Mouse (Mus musculus): ENCODE data around the gene Rasa2.
A peak's percentile ranks its signal among the peaks of the same experiment; 100 is the strongest.

The Rasa2 gene

DNA sequence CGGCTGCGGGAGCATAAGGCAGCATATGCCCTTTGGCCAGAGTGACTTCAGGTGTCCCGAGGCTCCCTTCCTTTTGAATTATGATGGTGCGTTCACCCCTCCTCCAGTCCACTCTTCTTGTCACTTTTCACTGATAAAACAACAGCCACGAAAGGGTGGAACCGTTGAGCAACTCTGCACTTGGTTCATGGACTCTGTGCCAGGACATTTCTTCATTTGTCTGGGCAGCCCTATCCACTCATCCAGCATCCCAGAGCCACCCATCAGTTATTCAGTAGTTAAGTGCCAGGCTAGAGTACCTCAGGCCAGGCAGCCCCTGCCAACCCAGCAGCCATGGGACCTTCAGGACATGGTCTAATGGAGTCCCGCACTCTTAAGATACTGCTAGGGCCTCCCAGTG is 7.1 kb upstream of the Rasa2 start:
- DNase-seq (ENCODE audit: low spot score): no peak

DNA sequence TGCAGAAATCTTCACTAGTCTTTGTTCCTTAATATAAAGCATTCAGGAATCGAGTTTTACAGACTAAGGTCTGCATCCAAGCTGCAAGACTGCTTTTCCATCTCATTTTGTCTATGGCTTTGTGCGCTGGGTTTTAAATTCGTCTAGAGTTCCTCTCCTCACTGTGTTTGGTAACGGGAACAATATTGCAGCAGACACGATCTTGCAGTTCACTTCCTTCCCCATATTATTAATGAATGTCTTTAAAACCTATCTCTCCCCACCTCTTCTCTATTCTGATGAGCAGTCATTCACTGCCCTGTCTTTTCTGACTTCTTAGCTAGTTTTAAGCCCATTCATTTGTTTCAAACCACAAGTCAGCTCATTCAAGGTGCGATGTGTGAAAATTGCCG is 5.7 kb upstream of the Rasa2 start:
- DNase-seq (ENCODE audit: low spot score): no peak

DNA sequence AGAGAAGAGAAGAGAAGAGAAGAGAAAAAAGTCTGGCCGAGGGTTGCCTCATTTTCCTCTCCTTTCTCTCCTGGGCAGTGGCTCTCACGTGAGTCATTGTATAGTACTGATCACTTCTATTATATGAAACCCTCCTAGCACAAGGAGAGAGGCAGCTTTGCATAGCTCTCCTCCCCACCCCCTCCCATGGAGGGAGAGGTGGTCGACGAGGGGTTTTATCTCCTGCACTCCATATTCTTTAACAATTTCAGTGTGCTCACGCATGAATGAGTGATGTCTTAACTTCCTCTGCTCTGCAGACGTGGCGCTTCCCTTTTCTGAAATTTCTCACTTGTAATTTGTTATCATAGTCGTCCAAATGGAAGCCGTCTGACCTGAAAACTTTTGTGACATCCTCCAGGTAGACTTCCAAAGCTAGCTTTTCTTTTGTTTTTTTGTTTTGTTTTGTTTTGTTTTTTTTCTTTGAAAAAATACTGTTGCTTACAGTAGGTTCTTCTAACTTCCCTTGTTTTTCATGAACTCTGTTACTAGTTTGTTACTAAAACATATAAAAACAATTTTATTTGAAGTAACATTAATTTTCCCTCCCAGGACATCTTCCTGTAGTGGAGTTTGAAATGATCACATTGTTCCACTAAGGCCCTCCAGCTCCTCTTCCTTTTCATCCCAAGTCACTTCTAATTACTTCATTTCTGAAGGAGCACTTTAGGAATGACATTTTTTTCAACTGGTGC is 5.2 kb upstream of the Rasa2 start:
- no peak for DNase-seq (ENCODE audit: low spot score)

DNA sequence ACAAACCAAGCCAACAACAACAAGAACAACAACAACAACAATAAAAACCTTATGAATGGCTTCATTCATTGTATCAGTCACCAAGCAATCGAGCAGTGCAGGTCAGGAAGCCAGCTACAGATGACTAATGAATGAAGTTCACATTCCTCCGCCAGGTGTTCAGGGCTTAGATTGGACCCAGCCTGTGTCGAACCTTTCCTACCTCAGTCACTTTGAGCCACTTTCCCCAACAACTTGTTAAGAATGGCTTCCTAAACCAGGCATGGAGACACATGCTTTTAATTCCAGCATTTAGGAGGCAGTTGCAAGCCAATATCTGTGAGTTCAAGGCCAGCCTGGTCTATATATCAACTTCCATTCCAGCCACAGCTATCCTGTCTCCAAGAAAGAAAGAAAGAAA is 4.5 kb upstream of the Rasa2 start:
- no peak for DNase-seq (ENCODE audit: low spot score)

DNA sequence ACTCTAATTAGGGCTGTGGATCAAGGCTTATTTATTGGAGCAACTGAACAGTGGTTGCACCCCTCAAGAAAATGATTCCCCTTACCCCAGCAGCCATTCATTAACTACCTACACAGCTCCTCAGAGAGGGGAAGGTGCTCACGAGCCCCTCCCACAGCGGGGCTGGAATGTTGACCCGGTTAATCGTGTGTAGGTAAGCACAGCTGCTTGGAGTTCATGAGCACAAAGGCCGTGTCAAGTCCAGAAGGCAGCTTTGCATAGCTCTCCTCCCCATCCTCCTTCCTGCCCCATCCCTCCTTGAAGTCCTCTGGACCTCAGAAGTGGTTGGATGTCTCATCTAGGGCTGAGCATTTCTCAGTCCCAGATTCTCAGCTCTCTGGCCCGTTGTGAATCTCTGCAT is 3.8 kb upstream of the Rasa2 start:
- no peak for DNase-seq (ENCODE audit: low spot score)

DNA sequence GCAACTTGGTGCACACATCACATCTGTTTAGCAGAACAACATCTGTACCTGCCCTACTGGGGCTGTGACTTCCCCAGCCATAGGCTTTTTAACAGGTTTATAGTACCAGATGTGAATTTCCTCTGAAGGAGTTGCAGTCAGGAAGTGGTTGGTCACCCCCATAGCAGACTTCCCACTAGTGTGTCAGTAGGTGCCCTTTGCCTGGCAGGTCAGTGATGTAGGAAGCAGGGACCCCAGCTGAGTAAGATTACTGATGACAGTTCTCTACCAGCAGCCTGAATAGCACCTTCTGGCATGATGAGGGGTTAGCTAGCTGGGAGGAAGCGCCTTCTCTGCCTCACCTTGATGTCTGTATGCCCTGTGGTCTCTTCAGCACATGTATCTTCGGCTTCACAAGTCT is 2.4 kb upstream of the Rasa2 start:
- DNase-seq (ENCODE audit: low spot score): no peak

DNA sequence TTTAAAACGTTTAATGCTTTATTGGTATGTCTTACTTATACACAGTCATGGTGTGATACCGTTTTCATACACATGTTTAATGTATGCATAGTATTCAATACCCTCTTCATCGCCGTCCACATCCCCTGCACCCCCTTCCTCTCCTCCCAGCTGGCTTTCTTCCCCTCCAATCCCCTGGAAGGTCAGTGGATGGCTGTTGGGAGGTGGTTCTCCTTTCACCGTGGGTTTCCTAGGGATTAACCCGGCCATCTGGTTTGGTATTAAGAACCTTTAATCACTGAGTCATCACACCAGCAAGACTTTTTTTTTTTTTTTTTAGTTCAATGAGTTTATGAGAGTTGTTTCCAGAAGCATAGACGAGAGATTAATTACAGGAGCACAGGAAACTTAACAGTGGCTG is 1.3 kb upstream of the Rasa2 start:
- DNase-seq (ENCODE audit: low spot score): no peak

DNA sequence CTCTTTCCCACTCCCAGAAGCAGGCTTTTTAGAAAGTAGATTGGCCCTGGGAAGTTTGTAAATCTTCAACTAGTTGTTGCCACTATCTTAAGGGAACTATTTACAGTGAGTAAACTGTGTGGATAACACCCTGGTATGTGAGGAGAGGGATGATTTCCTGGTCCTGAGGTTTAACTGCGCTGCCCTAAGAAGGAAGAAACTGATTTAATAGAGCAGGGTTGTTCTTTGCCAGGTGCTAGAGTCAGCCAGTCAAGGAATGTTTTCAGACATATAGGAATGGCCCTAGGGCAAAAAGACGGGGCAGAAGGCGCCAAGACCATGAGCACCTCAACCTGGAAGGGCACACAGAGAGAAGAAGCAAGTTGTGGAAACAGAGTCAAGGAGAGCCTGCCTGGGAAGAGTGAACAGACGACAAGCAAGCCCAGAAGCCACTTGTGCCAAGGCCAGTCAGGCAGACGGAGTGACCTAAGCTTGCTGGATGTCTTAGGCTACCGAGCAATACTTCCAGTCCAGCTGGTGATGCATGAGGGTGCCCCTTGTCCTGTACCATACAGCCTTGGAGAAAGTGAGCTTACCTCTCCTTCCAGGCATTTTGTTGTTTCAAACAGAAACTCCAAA is 765 bp upstream of the Rasa2 start:
- DNase-seq (ENCODE audit: low spot score): no peak

DNA sequence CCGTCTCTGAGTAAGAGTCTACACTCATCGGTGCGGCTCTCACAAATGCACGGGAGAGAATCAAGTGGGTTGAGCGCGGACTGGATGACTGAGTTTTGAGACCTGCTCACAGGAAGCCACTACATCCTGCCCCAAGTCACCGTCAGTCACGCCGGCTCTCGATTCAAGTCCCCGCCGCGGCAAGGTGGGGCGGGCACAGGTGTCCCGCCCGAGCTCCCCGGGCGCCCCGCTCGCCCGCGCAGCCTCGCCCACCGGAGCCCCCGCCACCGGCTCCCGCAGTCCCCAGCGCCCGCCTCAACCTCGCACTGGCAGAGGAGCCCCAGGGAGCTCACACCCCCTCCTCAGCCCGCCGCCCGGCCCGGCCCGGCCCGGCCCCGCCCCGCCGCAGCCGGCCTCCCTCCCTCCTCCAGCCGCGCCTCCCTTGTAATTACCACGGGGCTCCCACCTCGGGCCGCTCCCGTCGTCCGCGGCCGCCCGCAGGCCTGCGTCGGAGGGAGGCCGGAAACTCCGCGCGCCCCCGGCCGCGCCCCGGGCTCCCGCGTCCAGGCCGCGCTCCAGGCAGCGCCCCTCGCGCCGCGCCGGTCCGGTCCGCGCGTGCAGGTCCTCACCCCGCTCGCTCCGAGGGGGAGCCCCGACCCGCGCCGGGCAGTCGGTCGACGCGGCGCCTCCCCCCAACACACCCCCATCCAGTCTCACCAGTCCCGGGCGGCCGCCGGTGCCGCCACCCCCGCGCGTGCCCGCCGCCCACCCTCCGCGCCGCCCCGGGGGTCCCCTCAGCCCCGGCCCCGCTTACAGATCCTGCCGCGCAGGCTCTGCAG is 637 bp downstream of the Rasa2 start:
- DNase-seq (ENCODE audit: low spot score): peak; percentile 43

DNA sequence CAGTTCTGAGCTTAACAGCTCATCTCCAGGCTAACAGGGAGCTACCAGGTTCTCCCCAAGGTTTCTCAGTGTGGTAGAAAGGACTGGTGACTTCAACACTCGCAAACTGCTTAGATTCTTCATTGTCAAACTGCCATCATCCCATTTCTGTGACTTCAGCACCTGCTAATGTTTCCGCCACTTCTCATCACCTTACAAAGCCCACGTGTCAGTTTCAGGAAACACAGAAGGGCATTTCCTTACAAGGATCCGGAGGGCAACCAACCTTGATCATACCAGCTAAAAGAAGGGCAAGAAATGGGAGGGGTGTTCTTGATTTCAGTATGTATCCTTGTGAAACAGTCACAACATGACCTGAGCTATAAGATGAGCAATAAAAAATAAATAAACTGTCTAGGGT is 2.3 kb downstream of the Rasa2 start:
- DNase-seq (ENCODE audit: low spot score): no peak

DNA sequence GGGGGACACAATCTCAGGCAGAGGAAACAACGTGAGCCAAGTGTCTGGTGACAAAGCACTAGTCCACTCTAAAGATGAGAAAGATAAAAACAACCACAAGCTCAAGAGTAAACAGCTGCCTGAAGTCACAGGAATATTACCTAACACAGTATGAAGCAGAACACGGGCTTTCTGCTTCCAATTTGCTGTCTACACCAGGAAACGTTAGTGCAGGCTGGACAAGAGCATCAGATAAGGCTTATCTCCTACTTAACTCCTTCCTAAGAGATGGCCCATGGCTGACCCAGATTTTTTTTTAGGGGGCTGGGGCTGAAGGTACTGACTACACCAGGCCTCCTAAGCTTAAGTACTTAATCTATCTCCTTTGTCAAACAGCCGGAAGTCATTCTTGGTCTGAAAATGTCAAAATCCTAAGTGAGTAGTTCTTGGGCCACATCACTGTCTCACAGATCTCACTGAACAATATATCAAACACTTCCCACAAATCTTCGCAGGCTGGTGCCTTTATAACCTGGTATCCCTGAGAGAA is 3.8 kb downstream of the Rasa2 start:
- no peak for DNase-seq (ENCODE audit: low spot score)

DNA sequence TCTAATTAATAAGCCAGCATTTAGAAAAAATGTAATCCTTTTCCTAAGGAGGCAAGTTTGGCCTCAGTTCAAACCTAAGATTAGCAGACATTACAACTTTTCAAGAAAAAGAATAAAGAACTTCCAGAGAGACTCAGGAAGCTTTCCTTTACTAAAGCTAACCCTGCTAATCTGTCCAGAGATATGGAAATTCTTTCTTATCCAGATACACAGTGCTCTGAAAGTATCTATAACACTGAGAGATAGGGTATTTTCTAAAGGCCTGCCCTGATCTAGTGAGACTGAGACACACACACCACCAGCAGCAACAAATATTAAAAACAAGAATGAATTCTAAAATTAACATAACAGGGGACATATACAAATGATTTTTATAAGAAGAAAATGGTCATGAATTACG is 4.4 kb downstream of the Rasa2 start:
- no peak for DNase-seq (ENCODE audit: low spot score)

DNA sequence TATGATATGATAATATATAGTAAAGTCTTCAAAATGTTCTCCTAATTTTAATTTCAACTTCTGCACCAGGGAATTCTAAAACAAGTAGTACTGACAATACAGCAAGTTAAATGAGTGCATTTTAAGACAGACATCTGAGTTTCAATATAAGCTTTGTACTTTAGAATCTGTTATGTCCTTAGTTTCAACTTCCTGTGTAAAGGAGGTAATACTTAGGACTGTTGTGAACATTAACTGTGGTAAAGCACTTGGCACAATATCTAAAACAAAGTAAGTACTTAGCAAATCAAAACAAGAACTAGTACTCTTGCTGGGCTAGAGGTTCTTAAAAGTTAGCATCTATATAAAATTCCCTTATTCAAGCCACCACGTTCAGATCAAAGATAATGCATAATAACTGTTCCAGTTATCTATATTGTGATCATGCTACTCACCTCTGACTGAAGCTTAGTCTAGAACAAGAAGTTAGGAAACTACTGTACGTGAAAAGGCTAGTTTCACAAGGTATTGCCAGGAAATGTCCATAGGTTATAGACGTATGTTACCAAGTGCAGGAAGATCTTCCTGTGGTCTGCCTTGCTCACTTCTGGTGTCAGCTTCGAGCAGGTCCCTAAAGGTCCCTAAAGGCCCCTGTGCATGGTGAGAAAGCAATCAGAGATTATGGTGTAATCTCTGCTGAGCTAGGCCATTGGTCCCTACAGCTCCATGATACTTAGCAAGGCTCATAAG is 12.8 kb downstream of the Rasa2 start:
- no peak for DNase-seq (ENCODE audit: low spot score)

DNA sequence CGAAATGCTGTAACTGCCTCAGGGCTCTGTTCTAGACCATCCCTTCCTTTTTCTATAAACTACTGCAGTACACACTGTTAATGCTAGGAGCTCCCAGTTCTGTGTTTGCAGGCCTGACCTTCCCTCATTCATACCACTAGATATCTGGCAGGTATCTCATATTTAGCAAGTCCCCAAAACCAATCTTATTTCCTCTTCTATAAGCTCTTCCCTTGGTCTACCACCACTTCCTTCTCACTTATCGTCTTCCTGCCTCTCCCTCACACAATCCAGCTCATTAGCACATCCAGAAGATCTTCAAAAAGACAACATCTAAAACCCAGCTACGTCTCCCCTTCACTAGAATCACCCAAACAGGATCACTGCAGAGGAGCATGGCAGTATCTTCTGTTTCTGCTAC is 19.1 kb downstream of the Rasa2 start:
- no peak for DNase-seq (ENCODE audit: low spot score)

DNA sequence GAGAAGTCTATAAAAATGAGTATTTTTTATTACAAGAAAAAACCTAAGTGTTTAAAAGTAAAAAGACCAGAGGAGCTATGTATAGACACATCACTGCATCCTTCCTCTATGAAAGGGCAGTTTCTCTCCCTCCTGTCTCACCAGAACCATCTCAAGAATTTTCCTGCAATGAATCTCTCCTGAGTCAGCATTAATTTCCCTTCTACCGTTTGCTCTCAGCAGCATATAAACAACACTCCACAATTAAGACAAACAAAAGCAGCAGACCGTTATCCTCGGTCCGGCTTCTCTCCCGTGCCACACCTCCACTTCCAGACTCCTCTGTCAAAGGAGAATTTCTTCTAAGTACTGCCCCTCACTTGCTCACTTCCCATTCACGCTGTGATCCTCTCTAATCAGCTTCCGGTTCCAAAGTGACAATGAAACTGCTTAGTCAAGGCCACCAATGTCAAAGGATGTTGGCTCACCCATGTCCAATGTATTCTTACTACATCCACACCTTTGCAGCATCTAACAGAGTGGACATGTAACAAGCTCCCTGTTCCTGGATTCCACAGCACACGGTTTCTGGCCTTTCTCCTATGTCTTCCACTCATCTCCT is 19.6 kb downstream of the Rasa2 start:
- DNase-seq (ENCODE audit: low spot score): no peak

DNA sequence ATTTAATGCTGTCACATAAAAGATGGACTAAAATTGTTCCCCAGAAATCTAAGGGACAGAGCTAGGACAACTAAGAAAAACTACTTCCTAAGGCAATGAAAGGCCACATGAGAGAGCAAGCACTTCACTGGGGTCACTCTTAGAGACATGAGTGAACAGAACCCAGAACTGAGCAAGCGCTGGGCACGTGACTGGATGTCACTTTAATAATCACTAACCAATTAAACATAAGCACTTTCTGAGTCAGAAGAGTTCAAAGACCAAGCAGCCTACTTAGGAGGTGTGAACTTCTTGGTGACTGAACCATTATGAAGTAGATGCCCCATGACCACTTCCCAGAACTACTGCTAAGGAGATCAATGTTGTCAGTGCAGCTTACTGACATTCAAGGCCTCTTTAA is 20.6 kb downstream of the Rasa2 start:
- DNase-seq (ENCODE audit: low spot score): no peak

DNA sequence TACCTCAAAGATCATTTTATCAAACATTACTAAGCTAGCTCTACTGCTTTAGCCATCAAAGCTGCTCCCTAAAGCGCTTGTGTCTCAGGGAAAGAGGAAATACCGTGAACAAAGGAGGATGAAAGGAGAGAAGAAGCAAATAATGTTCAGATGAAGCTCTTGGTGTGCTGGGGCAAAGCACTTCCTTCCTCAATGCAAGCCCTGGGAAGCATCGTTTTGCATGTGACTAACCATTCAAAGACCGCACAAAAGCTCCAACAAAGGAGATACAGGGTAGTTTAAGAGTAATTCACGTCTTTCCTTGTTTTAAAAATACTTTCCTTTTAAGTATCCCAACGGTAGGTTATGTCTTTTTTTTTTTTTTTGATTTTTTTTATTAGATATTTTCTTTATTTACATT is 28.0 kb downstream of the Rasa2 start:
- DNase-seq (ENCODE audit: low spot score): no peak

DNA sequence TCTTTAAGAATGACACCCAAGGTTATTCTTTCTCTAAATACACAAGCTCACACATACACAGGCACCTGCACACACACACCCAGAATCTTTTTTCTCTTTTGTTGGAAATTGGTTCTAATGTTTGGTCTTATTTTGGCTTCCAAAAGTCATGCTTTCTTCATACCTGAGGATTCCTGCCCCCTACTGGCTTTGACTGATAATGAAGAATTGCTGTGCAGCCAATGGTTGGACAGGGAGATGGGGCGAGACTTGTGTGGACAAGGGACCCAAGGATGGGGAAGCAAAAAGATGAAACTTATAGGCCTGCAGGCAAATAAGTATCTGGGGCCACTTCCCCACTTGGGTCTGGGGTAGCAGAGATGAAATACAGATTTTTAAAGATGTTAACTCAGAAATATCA is 33.5 kb downstream of the Rasa2 start:
- DNase-seq (ENCODE audit: low spot score): no peak

DNA sequence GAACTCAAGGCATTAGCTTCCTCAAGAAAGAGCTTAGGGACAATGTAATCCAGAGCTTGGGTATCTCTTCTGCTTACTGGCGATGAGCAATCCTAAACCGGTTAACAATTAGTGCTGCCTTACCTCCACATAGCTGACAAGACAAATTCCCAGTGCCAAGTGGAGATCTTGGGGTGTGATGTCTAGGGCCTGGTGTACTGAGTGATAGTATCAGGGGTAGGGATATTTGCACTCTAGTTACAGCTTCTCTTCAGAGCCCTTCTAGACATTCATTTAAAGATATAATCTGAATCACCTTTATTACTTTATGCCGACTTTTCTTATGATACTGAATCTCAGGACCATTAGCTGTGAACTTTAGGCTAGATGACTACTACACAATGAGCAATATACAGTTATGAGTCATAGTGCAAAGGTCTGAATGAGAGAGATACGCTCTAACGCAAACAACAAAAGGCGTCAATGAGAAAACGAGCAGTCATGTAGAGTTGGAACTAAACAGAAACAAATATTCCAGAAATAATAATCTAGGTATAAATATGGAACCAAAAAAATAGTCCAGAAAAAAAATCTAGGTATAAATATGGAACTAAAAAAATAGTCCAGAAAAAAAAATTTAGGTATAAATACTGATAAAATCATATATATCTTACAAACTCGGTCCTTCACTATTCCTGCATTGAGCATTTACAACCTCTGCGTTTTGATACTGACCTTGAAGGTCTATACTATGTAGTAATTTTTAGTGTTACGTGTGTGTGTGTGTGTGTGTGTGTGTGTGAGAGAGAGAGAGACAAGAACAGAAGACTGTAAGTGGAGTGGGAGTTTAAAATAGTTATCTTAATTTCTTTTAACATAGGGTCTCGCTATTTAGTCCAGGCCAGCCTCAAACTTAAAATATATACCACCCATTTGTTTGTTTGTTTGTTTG is 38.5 kb downstream of the Rasa2 start:
- no peak for DNase-seq (ENCODE audit: low spot score)

DNA sequence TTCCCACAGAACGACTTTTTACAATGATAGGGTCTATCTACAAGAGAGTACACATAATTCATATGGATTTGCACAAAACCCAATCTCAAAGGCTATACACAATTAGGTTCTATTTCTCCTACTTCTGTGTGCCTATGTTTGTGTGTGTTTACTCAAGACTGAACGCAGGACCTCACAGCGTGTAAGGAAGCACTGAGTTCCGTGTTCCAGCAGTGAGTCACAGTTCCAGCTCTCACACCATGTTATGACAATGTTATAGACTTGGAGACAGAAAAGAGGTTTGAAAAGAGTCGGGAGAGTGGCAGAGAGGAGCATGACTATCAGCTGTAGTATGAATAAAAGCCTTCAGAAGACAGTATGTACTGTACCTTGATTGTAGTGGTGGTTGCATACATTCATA is 42.1 kb downstream of the Rasa2 start:
- DNase-seq (ENCODE audit: low spot score): no peak

DNA sequence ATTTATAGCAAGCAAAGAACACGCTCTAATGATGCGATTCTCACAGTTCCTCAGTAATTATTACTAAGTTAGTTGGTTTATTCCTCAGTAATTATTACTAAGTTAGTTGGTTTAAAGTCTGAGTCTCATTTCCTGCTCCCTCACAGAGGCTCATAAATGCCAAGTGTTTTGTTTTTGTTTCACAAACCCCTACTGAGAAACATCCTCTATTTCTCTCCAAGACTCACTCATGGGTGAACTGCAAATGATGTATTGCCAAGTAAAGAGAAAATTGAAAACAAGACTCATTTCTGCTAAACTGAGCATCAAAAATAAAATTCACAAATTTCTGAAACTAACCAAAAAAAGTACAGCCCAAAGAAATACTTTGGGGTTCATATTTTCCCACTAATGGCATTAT is 47.9 kb downstream of the Rasa2 start:
- DNase-seq (ENCODE audit: low spot score): no peak
